Mouse (Mus musculus) kidney, adult 2 months (tissue): ENCODE results near the gene Ptpn3.
"Not testable (repeated sequence)": the region's sequence is repeated elsewhere in the genome, so short reads cannot be mapped to it uniquely, and the experiment has no call there.

Experiments used
- CTCF ChIP-seq: fragments of 200-500 bp; conservative IDR thresholded peaks from 2 replicates; pipeline ENCODE4 v1.5.1; 2011; ENCODE audit warnings: low read depth, mild to moderate bottlenecking, control low read depth, low read length, moderate library complexity, mixed read lengths; ENCODE audit not compliant: insufficient read depth, insufficient read length
- POLR2A ChIP-seq: fragments of 200-500 bp; IDR thresholded peaks from one replicate; pipeline ENCODE4 v1.6.1; 2011; ENCODE audit warnings: low read depth, low read length, control low read depth

GRCm38 (mm10) chr4:57270489-57270888 lies 31.1 kb downstream of the Ptpn3 start:
- TF ChIP-seq CTCF, POLR2A: not testable (repeated sequence)
